Mouse (Mus musculus) hindbrain, postnatal 0 days (tissue): ENCODE measurements at regions not wholly inside any gene's neighbourhood (a gene's known extent, or its start where the extent isn't known, plus 50 kb on each side); places are given as distances from the start of the nearest gene placed in this dataset.

Source experiments
- ATAC-seq: fragments of 200-750 bp; cut with Nextera tagmentation; 2 replicates; pipeline ENCODE4 v1.8.0; 2017; ENCODE audit warnings: mild to moderate bottlenecking, moderate TSS enrichment, moderate library complexity
- DNase-seq: peaks from one replicate; pipeline ENCODE4 v3.0.0-alpha.2; 2015; ENCODE audit warnings: low spot score
- H3K27ac ChIP-seq: fragments of 300-500 bp; sonication (generic); 2 replicates; pipeline ENCODE4 v1.5.1; 2014; ENCODE audit warnings: mild to moderate bottlenecking
- H3K27me3 ChIP-seq: fragments of 300-500 bp; sonication (generic); 2 replicates; pipeline ENCODE4 v1.6.1; 2014; ENCODE audit warnings: low read length, mixed read lengths; ENCODE audit not compliant: insufficient read depth
- H3K36me3 ChIP-seq: fragments of 300-500 bp; sonication (generic); 2 replicates; pipeline ENCODE4 v1.6.1; 2014; ENCODE audit warnings: low read length, mixed read lengths; ENCODE audit not compliant: insufficient read depth
- H3K4me1 ChIP-seq: fragments of 300-500 bp; sonication (generic); 2 replicates; pipeline ENCODE4 v1.6.1; 2014; ENCODE audit warnings: antibody characterized with exemption, low read length, mixed read lengths; ENCODE audit not compliant: insufficient read depth
- H3K4me2 ChIP-seq: fragments of 300-500 bp; sonication (generic); 2 replicates; pipeline ENCODE4 v1.6.1; 2014; ENCODE audit warnings: low read depth, mild to moderate bottlenecking, low read length, moderate library complexity, mixed read lengths
- H3K4me3 ChIP-seq: fragments of 300-500 bp; sonication (generic); 2 replicates; pipeline ENCODE4 v1.5.1; 2014; ENCODE audit warnings: low read length
- H3K9ac ChIP-seq: fragments of 300-500 bp; sonication (generic); replicated peaks from 2 replicates; pipeline ENCODE4 v1.6.1; 2014; ENCODE audit warnings: mild to moderate bottlenecking, low read length, moderate library complexity, mixed read lengths
- H3K9me3 ChIP-seq: fragments of 300-500 bp; sonication (generic); 2 replicates; pipeline ENCODE4 v1.6.1; 2016; ENCODE audit warnings: low read length, mixed read lengths
- CTCF ChIP-seq: IDR thresholded peaks from 2 replicates; pipeline ENCODE4 v1.5.1; 2016; ENCODE audit warnings: antibody characterized with exemption, control low read depth, low read depth
- WGBS: fragments of 180-500 bp; shearing (Covaris S2); extraction: QIAGEN DNeasy Blood & Tissue Kit; methylation state at CpG from one replicate; pipeline ENCODE4 v1.1.7; 2014; 5-methylcytosine and 5-hydroxymethylcytosine counted together

DNA sequence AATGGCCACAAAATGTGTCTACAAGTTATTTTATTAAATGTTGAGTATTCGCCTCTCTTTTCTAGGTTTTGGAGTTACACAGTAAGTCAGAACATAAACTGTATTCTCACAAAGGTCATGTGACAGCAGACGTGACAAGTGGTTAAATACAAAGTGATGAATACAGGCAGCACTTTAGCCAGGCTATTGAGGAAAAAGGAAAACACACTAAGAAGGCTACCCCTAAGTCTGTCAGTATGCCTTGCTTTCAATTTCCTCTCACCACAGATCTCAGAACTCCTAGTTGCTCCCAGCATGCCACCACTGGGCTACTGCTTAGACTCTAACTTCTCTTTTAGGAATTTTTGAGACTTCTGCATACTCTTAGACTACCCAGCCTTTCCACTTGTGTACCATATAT is 297.9 kb upstream of the Pex5l start:
- no peaks in the 10 kb centered on the region for H3K27me3 ChIP-seq
- H3K4me1 ChIP-seq = no peaks in the 10 kb centered on the region
- H3K36me3 ChIP-seq = no peaks in the 10 kb centered on the region
- WGBS = 51% methylated on average over 2 of the region's 2 CpGs
- TF ChIP-seq CTCF = no peak
- no peak overlapping the region for H3K27ac ChIP-seq
- no peak for DNase-seq
- H3K9me3 ChIP-seq = no peaks in the 10 kb centered on the region
- no peak overlapping the region for H3K9ac ChIP-seq
- ATAC-seq = no peak
- no peak overlapping the region for H3K4me3 ChIP-seq
- H3K4me2 ChIP-seq = no peak overlapping the region

DNA sequence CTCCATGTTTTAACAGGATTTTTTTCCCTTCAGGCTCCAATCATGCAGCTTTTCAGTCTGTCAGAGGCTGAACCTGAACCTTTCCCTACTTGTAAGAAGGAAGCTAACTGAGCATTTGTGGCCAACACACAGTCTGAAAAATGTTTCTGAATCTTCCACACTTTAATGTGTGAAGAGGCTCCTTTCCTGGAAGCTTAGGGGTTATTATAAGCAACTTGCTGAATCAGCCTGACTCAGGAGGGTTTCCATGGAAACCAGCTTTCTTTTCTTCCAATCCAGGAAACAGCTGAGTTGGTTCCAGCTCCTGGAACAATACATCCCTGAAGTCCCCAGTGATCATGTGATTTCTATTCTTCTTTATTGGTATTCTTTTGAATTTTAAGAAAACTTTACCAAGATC is 297.5 kb upstream of the Pex5l start:
- Histone ChIP-seq H3K4me3 (no peak overlapping the region), H3K9me3 (no peaks in the 10 kb centered on the region), H3K27me3 (no peaks in the 10 kb centered on the region), H3K27ac (no peak overlapping the region), H3K36me3 (no peaks in the 10 kb centered on the region), H3K9ac (no peak overlapping the region), H3K4me2 (no peak overlapping the region), H3K4me1 (no peaks in the 10 kb centered on the region)
- ATAC-seq (peak; percentile 64; the same call in 1 of the 2 replicates), DNase-seq (peak; percentile 71)
- TF ChIP-seq CTCF = no peak

DNA sequence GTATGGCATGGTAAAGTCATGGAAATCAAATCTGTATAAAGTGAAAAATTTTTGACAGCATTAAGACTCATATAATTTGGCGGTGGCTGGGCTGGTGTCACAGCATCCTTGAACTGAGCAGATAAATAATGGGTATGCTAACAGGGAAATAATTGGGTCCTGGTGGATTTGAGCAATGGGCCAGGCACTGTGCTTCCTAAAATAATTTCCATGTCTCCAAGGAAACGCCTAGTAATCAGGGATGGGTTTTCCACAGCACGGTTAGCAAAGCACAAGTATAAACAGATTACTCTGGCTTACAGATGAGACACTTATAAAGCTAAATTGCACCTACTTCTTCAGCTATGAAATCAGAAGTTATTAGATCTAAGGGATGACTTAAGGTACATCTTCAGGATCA is 273.9 kb upstream of the Pex5l start:
- TF ChIP-seq CTCF = no peak
- H3K4me3 ChIP-seq = no peak overlapping the region
- no peak for ATAC-seq

DNA sequence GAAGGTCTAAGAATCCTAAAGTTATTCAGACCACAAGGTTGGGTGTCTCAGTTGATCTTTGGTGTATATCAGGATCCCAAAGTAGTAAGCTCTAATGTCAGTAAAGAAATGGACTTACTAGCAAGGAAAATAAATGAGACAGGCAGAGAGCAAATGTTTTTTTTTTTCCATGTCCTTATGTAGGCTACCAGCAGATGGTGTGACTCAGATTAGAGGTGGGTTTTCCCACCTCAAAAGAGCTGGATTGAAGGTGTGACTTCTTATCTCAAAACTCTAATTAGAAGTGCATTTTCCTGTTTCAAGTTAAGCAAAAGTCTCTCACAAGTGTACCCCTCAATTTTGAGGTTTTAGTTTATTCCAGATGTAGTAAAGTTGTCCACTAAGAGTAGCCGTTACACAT is 273.3 kb upstream of the Pex5l start:
- Histone ChIP-seq H3K9ac (no peak overlapping the region), H3K4me2 (no peak overlapping the region), H3K27me3 (no peaks in the 10 kb centered on the region), H3K27ac (no peak overlapping the region), H3K4me1 (no peaks in the 10 kb centered on the region), H3K36me3 (no peaks in the 10 kb centered on the region), H3K4me3 (no peak overlapping the region), H3K9me3 (no peaks in the 10 kb centered on the region)
- DNase-seq (no peak), ATAC-seq (no peak)
- WGBS = 91% methylated on average over 1 of the region's 1 CpGs
- no peak for TF ChIP-seq CTCF

More for the DNA sequence above, 273.9 kb upstream of the Pex5l start:
- Histone ChIP-seq H3K4me1 (no peaks in the 10 kb centered on the region), H3K27me3 (no peaks in the 10 kb centered on the region), H3K36me3 (no peaks in the 10 kb centered on the region), H3K4me2 (no peak overlapping the region), H3K9ac (no peak overlapping the region), H3K9me3 (no peaks in the 10 kb centered on the region), H3K27ac (no peak overlapping the region)
- no peak for DNase-seq
- 56% methylated on average over 3 of the region's 3 CpGs for WGBS

DNA sequence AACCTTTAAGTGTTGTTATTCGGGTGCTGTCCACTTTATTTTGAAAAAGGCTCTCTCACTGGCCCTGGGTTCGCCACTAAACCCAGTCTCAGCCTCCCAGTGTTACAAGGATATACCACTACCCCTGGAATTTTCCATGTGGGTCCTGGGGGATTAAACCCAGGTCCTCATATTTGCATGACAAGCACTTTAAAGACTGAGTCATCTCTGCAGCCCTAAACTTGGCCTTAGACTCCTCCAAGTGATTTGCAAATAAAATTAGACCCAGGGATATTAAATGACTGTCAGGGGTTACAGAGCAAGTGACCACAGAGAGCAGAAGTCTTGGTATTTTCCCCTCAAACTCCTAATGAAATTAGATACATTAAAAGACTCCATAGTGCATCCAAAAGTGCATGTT is 258.9 kb upstream of the Pex5l start:
- H3K27ac ChIP-seq = no peak overlapping the region
- H3K9ac ChIP-seq = no peak overlapping the region
- no peak for DNase-seq
- 82% methylated on average over 2 of the region's 2 CpGs for WGBS
- TF ChIP-seq CTCF = no peak
- no peaks in the 10 kb centered on the region for H3K9me3 ChIP-seq
- H3K27me3 ChIP-seq = no peaks in the 10 kb centered on the region
- H3K4me1 ChIP-seq = 0 out of 2 replicates have a peak, but pooled peaks cover 3% of the 10 kb centered on the region
- no peak overlapping the region for H3K4me2 ChIP-seq
- H3K36me3 ChIP-seq = no peaks in the 10 kb centered on the region
- no peak for ATAC-seq
- no peak overlapping the region for H3K4me3 ChIP-seq

DNA sequence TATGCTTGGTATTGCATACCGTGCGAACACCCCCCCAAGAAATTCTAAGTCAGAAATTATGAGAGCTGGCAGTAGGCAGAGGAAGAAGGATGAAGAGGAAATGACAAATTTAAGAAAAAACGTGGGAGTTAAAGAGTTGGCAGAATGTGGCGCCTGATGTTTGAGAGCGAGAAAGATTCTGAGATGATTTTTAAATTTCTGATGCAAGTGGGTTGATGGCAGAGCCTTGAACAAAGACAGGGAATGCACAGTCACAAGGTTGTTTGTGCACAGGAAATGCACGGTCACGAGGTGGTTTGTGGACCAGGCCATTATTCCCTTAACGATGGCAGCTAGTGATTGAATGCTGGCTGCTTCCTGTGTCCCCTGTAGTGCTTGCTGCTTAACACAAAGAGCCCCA is 256.3 kb upstream of the Pex5l start:
- Histone ChIP-seq H3K27ac (no peak overlapping the region), H3K27me3 (no peaks in the 10 kb centered on the region), H3K4me3 (no peak overlapping the region), H3K9me3 (no peaks in the 10 kb centered on the region), H3K36me3 (no peaks in the 10 kb centered on the region), H3K4me2 (no peak overlapping the region), H3K9ac (no peak overlapping the region), H3K4me1 (0 out of 2 replicates have a peak, but pooled peaks cover 3% of the 10 kb centered on the region)
- no peak for TF ChIP-seq CTCF
- WGBS = 77% methylated on average over 8 of the region's 8 CpGs
- ATAC-seq (no peak), DNase-seq (no peak)

DNA sequence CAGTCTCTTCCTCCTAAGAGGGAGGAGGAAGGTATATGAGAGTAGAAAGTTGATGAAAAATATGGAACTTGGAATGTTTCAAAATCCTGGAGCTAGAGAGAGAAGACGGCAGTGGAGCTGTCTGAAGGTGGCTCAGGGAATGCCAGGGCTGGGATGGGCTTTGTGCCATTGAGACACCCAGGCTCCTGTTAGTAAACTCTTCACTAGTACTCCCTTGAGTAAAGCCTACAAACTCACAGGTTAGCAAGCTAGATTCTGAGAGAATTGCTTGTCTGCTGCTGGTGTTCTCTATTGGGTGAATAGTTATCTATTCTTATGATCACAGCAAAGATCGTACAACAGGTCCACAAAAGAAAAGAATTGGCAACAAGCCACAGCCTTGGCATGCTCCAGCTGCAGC is 255.3 kb upstream of the Pex5l start:
- Histone ChIP-seq H3K27ac (no peak overlapping the region), H3K4me1 (0 out of 2 replicates have a peak, but pooled peaks cover 3% of the 10 kb centered on the region), H3K9ac (no peak overlapping the region), H3K27me3 (no peaks in the 10 kb centered on the region), H3K4me2 (no peak overlapping the region), H3K9me3 (no peaks in the 10 kb centered on the region), H3K36me3 (no peaks in the 10 kb centered on the region), H3K4me3 (no peak overlapping the region)
- DNase-seq (peak; percentile 17), ATAC-seq (no peak)
- 45% methylated on average over 2 of the region's 2 CpGs for WGBS
- TF ChIP-seq CTCF = no peak
